Mouse (Mus musculus): ENCODE data around the gene Vmn1r1. TPM values are rescaled to one million over a fixed set of nuclear protein-coding genes. Genes with fewer than 3 reads are reported as not detected.

The Vmn1r1 gene
- polyA plus RNA-seq, 1 experiment from 2014 or later = not detected

DNA sequence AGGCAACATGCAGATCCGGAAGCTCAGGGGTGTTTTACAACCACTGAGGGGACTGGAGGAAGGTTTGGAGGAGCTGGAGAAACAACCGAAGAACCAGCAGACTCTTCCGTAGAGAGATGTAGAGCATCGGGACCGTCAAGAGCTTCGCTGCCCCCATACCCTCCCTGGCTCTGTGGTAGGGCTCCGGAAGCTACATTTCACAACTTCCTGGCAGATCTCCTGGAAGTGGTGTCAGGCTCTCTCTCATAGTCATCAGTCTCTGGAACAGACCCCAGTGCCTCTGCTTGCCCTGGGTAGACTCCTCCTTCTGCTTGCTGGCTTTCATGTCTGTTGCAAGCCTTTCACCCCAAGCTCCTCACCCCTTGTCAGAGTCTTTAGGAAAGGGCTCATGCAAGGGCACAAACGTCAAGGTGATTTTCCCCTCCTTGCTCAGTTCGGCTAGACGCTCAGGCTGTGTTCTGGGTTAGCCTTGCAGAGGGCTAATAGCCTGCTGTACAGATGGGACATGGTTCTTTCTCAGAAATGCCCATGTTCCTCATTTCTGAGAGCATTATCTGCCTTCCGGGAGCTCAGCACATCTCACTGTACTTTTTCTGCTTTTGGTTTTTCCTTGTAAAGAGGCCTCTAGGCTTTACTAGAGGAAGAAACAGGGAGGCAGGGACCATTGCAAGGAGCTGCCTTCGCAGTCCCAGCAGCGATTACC is 55.7 kb downstream of the Vmn1r1 start:
- WGBS = 84% methylated on average over 13 of the region's 13 CpGs
- no peak overlapping the region for H3K4me2 ChIP-seq (replicated peaks)
- no peak for ATAC-seq (ENCODE audit: low FRiP score)

DNA sequence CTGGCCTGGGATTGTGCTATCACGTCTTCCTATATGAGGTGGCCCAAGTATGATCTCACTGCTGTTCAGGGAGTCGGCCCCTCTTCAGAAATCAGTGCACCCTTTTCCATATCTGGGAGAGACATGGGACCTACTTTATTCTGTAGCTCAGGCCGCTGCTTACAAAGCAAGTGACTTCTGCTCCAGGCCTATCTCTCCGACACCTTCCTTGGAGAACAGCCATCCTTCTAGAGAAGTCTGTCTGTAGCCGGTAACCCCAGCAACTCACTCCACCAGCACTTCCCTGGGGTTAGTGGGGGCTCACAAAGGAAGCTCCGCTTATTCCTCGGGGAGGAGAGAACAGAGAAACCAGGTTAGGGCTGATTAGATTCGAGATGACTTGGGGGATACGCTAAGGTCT is 57.0 kb downstream of the Vmn1r1 start:
- Histone ChIP-seq H3K27me3 (no peaks in the 10 kb centered on the region), H3K9ac (no peak overlapping the region), H3K36me3 (no peaks in the 10 kb centered on the region), H3K4me2 (replicated peaks) (no peak overlapping the region), H3K4me1 (peaks cover 27% of the 10 kb centered on the region), H3K27ac (no peak overlapping the region), H3K4me3 (no peak overlapping the region), H3K9me3 (replicated peaks) (no peaks in the 10 kb centered on the region)
- WGBS = 87% methylated on average over 9 of the region's 9 CpGs
- ATAC-seq (ENCODE audit: low FRiP score) = no peak

More for the DNA sequence above, 55.7 kb downstream of the Vmn1r1 start:
- Histone ChIP-seq H3K27me3 (no peaks in the 10 kb centered on the region; the same call in 1 of the 2 replicates), H3K9ac (no peak overlapping the region), H3K27ac (no peak overlapping the region), H3K9me3 (replicated peaks) (no peaks in the 10 kb centered on the region), H3K4me1 (peaks cover 19% of the 10 kb centered on the region), H3K4me3 (no peak overlapping the region), H3K36me3 (no peaks in the 10 kb centered on the region)

DNA sequence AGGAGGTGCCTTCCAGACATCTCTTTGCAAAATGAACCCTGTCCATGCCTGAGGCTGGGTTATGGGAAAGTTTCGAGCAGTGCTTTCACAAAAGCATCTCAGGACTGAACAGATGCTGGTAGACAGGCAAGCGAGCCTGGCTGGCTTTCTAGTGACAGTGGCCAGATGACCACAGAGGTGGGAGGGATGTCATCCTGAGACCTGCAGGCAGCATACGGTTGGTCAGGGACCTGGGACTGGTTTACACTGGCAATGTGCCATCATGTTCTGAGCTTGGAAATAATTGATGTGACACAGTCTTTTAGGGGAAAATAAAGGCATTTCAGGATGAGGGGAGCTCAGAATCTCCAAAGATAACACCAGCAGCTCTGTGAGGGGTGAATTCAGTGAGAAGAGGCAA is 59.3 kb downstream of the Vmn1r1 start:
- Histone ChIP-seq H3K27me3 (no peaks in the 10 kb centered on the region), H3K4me3 (no peak overlapping the region), H3K4me2 (replicated peaks) (no peak overlapping the region), H3K36me3 (no peaks in the 10 kb centered on the region), H3K27ac (no peak overlapping the region), H3K9ac (no peak overlapping the region), H3K4me1 (peaks cover 24% of the 10 kb centered on the region), H3K9me3 (replicated peaks) (no peaks in the 10 kb centered on the region)
- ATAC-seq (ENCODE audit: low FRiP score) = no peak
- WGBS = 52% methylated on average over 3 of the region's 3 CpGs

Other genes with a start within 250 kb of the Vmn1r1 start
- gene Enah, start 144.5 kb downstream of the Vmn1r1 start, polyA plus RNA-seq (2016; fragmentation: Nextera tagmentation; extraction: Ambion mirVana) = 42.0 and 45.9 TPM in 2 replicates
- 158 and 167 TPM in 2 replicates for gene Srp9, start 39.7 kb downstream of the Vmn1r1 start, polyA plus RNA-seq (2016; fragmentation: Nextera tagmentation; extraction: Ambion mirVana)
- gene Degs1, start 118.3 kb upstream of the Vmn1r1 start, polyA plus RNA-seq (2016; fragmentation: Nextera tagmentation; extraction: Ambion mirVana) = 70.2 and 70.6 TPM in 2 replicates
- 35.9 and 36.5 TPM in 2 replicates for gene Fbxo28, start 177.1 kb upstream of the Vmn1r1 start, polyA plus RNA-seq (2016; fragmentation: Nextera tagmentation; extraction: Ambion mirVana)
- gene Trp53bp2, start 244.7 kb upstream of the Vmn1r1 start, polyA plus RNA-seq (2016; fragmentation: Nextera tagmentation; extraction: Ambion mirVana) = 31.9 and 32.7 TPM in 2 replicates